Mouse (Mus musculus) heart, postnatal 14 days (tissue): ENCODE measurements around the gene Carhsp1. TPM values are rescaled to one million over a fixed set of nuclear protein-coding genes. Genes with fewer than 3 reads are reported as not detected.

ENCODE experiments used
- microRNA-seq, 2 experiments: library from miRNA; unstranded; fragments of <30 nt; microRNA quantifications; one replicate each; pipeline ENCODE4 v1.2.0; 2021 to 2022
- total RNA-seq, 2 experiments: library from RNA; stranded (reverse); gene quantifications; 2 replicates each; pipeline ENCODE4 v1.2.3; 2021

Gene Carhsp1
- total RNA-seq, 2 experiments from 2014 or later, result 23.7 to 24.9 TPM

Small RNAs within 50 kb of the gene (microRNA-seq; reads per million reads assigned to microRNA genes)
- 0 reads per million in 2 experiments for gene Gm22137

Other genes with a start within 250 kb of the Carhsp1 start
- not detected for gene Tmem114, start 247.0 kb downstream of the Carhsp1 start, total RNA-seq
- gene Mettl22, start 201.4 kb downstream of the Carhsp1 start, total RNA-seq, result 10 to 100 TPM; 21.4 to 25.3 TPM
- gene Abat, start 158.7 kb downstream of the Carhsp1 start, total RNA-seq, result 1 to 10 TPM; 5.7 to 6.6 TPM
- gene Pmm2, start 34.5 kb downstream of the Carhsp1 start, total RNA-seq, result 10 to 100 TPM; 30.0 to 32.2 TPM
- 10 to 100 TPM; 15.5 to 15.6 TPM for gene Tmem186, start 34.4 kb downstream of the Carhsp1 start, total RNA-seq
- not detected for gene Gm5767, start 8.6 kb upstream of the Carhsp1 start, total RNA-seq
- 10 to 100 TPM; 61.9 to 65.0 TPM for gene Usp7, start 120.2 kb upstream of the Carhsp1 start, total RNA-seq
- 100 to 1,000 TPM; 111 to 112 TPM for gene 1810013L24Rik, start 157.9 kb upstream of the Carhsp1 start, total RNA-seq